ENCODE assay signal across 25 mouse cellular contexts in the genomic region with DNA sequence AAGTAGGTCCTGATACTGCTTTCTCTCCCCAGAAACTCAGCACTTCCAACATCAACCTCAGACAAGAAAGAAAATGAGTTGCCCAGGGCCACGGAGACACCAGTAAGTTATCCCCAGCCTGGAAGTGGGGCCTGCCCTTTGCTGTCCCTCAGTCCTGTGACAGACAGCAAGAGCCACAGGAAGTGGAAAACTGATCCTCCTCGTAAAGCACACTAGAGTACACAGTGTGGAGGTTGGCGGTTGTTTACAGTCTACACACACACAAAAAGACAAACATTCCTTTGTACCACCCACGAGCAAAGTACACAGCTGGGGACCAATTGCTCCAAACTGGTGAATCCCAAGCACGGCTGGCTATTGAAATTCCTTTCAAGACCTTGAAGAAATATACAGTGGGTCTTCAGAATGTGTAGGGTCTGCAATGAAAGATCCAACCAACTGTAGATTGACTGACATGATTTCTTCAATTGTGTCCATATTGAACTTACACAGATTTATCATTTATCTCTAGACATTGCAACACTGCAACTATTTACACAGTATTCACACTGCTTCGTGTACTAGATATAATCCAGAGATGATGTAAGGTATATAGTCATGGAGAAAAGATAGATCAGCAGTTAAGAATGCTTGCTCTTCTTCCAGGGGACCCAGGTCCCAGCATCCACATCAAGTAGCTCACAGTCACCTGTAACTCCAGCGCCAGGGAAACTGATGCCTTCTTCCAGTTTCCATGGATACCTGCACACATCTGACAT. TPM values are rescaled to one million over a fixed set of nuclear protein-coding genes. Genes with fewer than 3 reads are reported as not detected.
DNase-seq lines count a peak whose midpoint lies in the region; ATAC-seq and TF ChIP-seq lines count a peak whose summit lies in the region.
"Had no signal": no experiment of that assay in that cellular context is flagged by ENCODE, and none has a peak within 500 bp of the region (broad histone marks: within the 10 kb centered on the region; RNA-seq: fewer than 3 reads in every experiment).

No protein-coding gene starts in this region.

- intact Hi-C loops in left cerebral cortex, adult 2 months (cut with DNase I) = no loop called here
- intact Hi-C loops in left cerebral cortex, postnatal 10 days (cut with DNase I) = no loop called here

- 57% methylated on average over 7 of the region's 7 CpGs for WGBS in liver, embryonic 11.5 days

- no peaks in the 10 kb centered on the region for H3K36me3 ChIP-seq in liver, embryonic 11.5 days (ENCODE audit: control insufficient read depth, insufficient read depth, low read length)
- H3K36me3 ChIP-seq: forebrain, embryonic 12.5 days; heart, embryonic 15.5 days; hindbrain, embryonic 15.5 days had no signal

- no peak for DNase-seq in left cerebral cortex, adult 2 months (ENCODE audit: extremely low spot score in 1 of 2, low spot score in 2 of 2)
- DNase-seq in left cerebral cortex, postnatal 10 days (ENCODE audit: extremely low spot score in 1 of 2, low spot score in 2 of 2) = no peak
- DNase-seq in brain, adult 2 months (ENCODE audit: low read depth, low spot score) = peak; percentile 42
- no peak for DNase-seq in liver, embryonic 11.5 days (ENCODE audit: low spot score)
- DNase-seq in mesoderm, embryonic 11.5 days (ENCODE audit: low read depth, low spot score) = peak; percentile 4
- no peak for DNase-seq in adrenal gland, adult 2 months
- DNase-seq: adrenal gland, postnatal 10 days; cerebellum, adult 11 months; cerebellum, postnatal 25 days; gastrocnemius, adult 2 months; heart, adult 2 months; heart, postnatal 4 days; kidney, adult 11 months; left cerebral cortex, postnatal 4 days; thymus, postnatal 25 days had no signal

- no peak for TF ChIP-seq CTCF in left cerebral cortex, adult 2 months (IDR thresholded peaks at IDR 0.05)

- H3K4me3 ChIP-seq in left cerebral cortex, adult 2 months = no peak overlapping the region
- no peak overlapping the region for H3K4me3 ChIP-seq in liver, embryonic 11.5 days (ENCODE audit: low read depth, low read length)
- H3K4me3 ChIP-seq: forebrain, embryonic 12.5 days; gastrocnemius, adult 2 months; heart, adult 2 months; heart, embryonic 15.5 days; hindbrain, embryonic 15.5 days had no signal

- no peaks in the 10 kb centered on the region for H3K9me3 ChIP-seq in liver, embryonic 11.5 days (ENCODE audit: control insufficient read depth, low read length)
- H3K9me3 ChIP-seq: forebrain, embryonic 12.5 days; heart, embryonic 15.5 days; hindbrain, embryonic 15.5 days had no signal

- ATAC-seq in liver, embryonic 11.5 days (replicated peaks; ENCODE audit: low FRiP score) = peak; percentile 74
- ATAC-seq in CD4-positive, CD25-positive, alpha-beta regulatory T cell, adult 4 months = no peak

- H3K27ac ChIP-seq in left cerebral cortex, adult 2 months = peak overlapping the region; percentile 57; the same call in 1 of the 2 replicates
- H3K27ac ChIP-seq in liver, embryonic 11.5 days (ENCODE audit: low read depth, low read length) = no peak overlapping the region
- H3K27ac ChIP-seq: forebrain, embryonic 12.5 days; gastrocnemius, adult 2 months; heart, adult 2 months; heart, embryonic 15.5 days; hindbrain, embryonic 15.5 days; kidney, postnatal 0 days; macrophage had no signal

- peaks cover 6% of the 10 kb centered on the region; the same call in 1 of the 2 replicates for H3K4me1 ChIP-seq in liver, embryonic 11.5 days (replicated peaks; ENCODE audit: control insufficient read depth, insufficient read depth, low read length)
- H3K4me1 ChIP-seq: forebrain, embryonic 12.5 days; hindbrain, embryonic 15.5 days had no signal

- no peak overlapping the region for H3K4me2 ChIP-seq in liver, embryonic 11.5 days
- H3K4me2 ChIP-seq: forebrain, embryonic 12.5 days; heart, embryonic 15.5 days; hindbrain, embryonic 15.5 days; midbrain, embryonic 11.5 days had no signal

- H3K9ac ChIP-seq in liver, embryonic 11.5 days (ENCODE audit: low read depth, low read length) = no peak overlapping the region
- H3K9ac ChIP-seq: forebrain, embryonic 12.5 days; heart, embryonic 15.5 days; hindbrain, embryonic 15.5 days had no signal

- H3K27me3 ChIP-seq in liver, embryonic 11.5 days (replicated peaks; ENCODE audit: control insufficient read depth, insufficient read depth, low read length) = no peaks in the 10 kb centered on the region
- H3K27me3 ChIP-seq: forebrain, embryonic 12.5 days; heart, embryonic 15.5 days; hindbrain, embryonic 15.5 days had no signal

RNA-seq across cellular contexts. Expression of gene Rcvrn, which starts 27.5 kb away (rescaled TPM):
- 1 to 10 TPM in 1 of 2 experiments, under 1 TPM in 1; 0.91 to 3.2 TPM for total RNA-seq in left cerebral cortex, adult 2 months (2021)
- 1 to 10 TPM; 2.8 to 3.0 TPM for total RNA-seq in left cerebral cortex, postnatal 10 days (2021)
- not detected in 2 replicates for polyA plus RNA-seq in liver, embryonic 11.5 days (2014; fragmentation: Nextera tagmentation; extraction: Ambion mirVana)
- not detected for polyA plus RNA-seq in CD4-positive, CD25-positive, alpha-beta regulatory T cell, adult 4 months (2017; shearing (Covaris generic))
- total RNA-seq in adrenal gland, adult 2 months (2021) = under 1 TPM in 1 of 2 experiments, not detected in 1; 0.29 TPM
- not detected in 2 replicates for polyA plus RNA-seq in adrenal gland, adult 2 months (2012; rRNA removed)
- total RNA-seq: adrenal gland, postnatal 10 days; gastrocnemius, adult 2 months; heart, adult 2 months had no signal
- polyA plus RNA-seq: embryonic facial prominence, embryonic 11.5 days; forebrain, embryonic 12.5 days; heart, adult 2 months; heart, embryonic 15.5 days; hindbrain, embryonic 15.5 days; kidney, postnatal 0 days; macrophage; midbrain, embryonic 11.5 days had no signal

RNA-seq across cellular contexts. Expression of gene Glp2r, which starts 48.4 kb away (rescaled TPM):
- 1 to 10 TPM; 1.2 to 2.0 TPM for total RNA-seq in left cerebral cortex, adult 2 months (2021)
- 1 to 10 TPM; 1.9 to 2.3 TPM for total RNA-seq in left cerebral cortex, postnatal 10 days (2021)
- 0.29 and 0.32 TPM in 2 replicates for polyA plus RNA-seq in liver, embryonic 11.5 days (2014; fragmentation: Nextera tagmentation; extraction: Ambion mirVana)
- not detected for polyA plus RNA-seq in CD4-positive, CD25-positive, alpha-beta regulatory T cell, adult 4 months (2017; shearing (Covaris generic))
- total RNA-seq in adrenal gland, adult 2 months (2021) = under 1 TPM in 1 of 2 experiments, not detected in 1; 0.55 TPM
- 0.02 TPM in 1 of 2 replicates, not detected in the other for polyA plus RNA-seq in adrenal gland, adult 2 months (2012; rRNA removed)
- total RNA-seq: heart, adult 2 months; heart, postnatal 4 days had no signal
- polyA plus RNA-seq: embryonic facial prominence, embryonic 11.5 days; forebrain, embryonic 12.5 days; heart, adult 2 months; heart, embryonic 15.5 days; kidney, postnatal 0 days; macrophage; midbrain, embryonic 11.5 days had no signal

RNA-seq across cellular contexts. Expression of gene Gsg1l2, which starts 51.8 kb away (rescaled TPM):
- not detected for total RNA-seq in left cerebral cortex, adult 2 months (2021)
- total RNA-seq in left cerebral cortex, postnatal 10 days (2021) = not detected
- not detected in 2 replicates for polyA plus RNA-seq in liver, embryonic 11.5 days (2014; fragmentation: Nextera tagmentation; extraction: Ambion mirVana)
- not detected for polyA plus RNA-seq in CD4-positive, CD25-positive, alpha-beta regulatory T cell, adult 4 months (2017; shearing (Covaris generic))
- not detected for total RNA-seq in adrenal gland, adult 2 months (2021)
- polyA plus RNA-seq in adrenal gland, adult 2 months (2012; rRNA removed) = not detected in 2 replicates
- total RNA-seq: adrenal gland, postnatal 10 days; gastrocnemius, adult 2 months; heart, adult 2 months; heart, postnatal 4 days; layer of hippocampus, adult 18-20 months; left cerebral cortex, postnatal 4 days had no signal
- polyA plus RNA-seq: brain, embryonic 14.5 days; embryonic facial prominence, embryonic 11.5 days; forebrain, embryonic 12.5 days; heart, adult 2 months; heart, embryonic 15.5 days; hindbrain, embryonic 15.5 days; kidney, postnatal 0 days; macrophage; midbrain, embryonic 11.5 days had no signal

Comparison
In these comparisons a context has a peak if more than half of its experiments do, and no peak if none do; other contexts are left out.
1. DNase-seq: peak in brain, adult 2 months (single experiment) and mesoderm, embryonic 11.5 days (single experiment); none in left cerebral cortex, adult 2 months (0 of 2), left cerebral cortex, postnatal 10 days (0 of 2), liver, embryonic 11.5 days (single experiment) and adrenal gland, adult 2 months (single experiment).